14 mouse cellular contexts compared by ENCODE assay signal in the genomic region with DNA sequence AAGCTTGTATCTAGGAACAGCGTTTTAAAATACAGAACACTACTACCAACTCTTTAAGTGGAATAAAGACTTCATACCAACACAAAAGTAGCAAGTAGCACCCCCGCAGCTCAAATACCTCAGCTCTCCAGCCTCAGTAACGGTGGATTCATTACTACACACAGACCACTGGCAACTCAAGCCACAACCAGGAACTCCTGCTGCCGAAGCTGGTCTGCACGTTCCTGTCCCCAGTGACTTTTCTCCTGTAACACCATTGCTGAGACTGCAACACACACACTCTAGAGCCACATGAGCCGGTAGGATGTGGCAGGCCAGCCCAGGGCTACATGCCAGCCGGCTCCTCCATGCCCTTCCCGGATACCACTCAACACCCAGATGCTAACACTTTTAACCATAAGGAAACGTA. TPM values are rescaled to one million over a fixed set of nuclear protein-coding genes. Genes with fewer than 3 reads are reported as not detected.
DNase-seq lines count a peak whose midpoint lies in the region; ATAC-seq and TF ChIP-seq lines count a peak whose summit lies in the region.
"Had no signal": no experiment of that assay in that cellular context is flagged by ENCODE, and none has a peak within 500 bp of the region (broad histone marks: within the 10 kb centered on the region; RNA-seq: fewer than 3 reads in every experiment).

No protein-coding gene starts in this region.

- no peaks in the 10 kb centered on the region for H3K27me3 ChIP-seq in heart, embryonic 12.5 days (replicated peaks)
- H3K27me3 ChIP-seq in kidney, adult 2 months (replicated peaks; ENCODE audit: control insufficient read depth, insufficient read depth, low read length) = no peaks in the 10 kb centered on the region
- H3K27me3 ChIP-seq: hindbrain, embryonic 13.5 days had no signal

- 0 out of 2 replicates have a peak overlapping the region, but pooled peaks have one; percentile 19 for H3K9ac ChIP-seq in heart, embryonic 12.5 days
- H3K9ac ChIP-seq: hindbrain, embryonic 13.5 days had no signal

- 0 out of 2 replicates have a peak overlapping the region, but pooled peaks have one; percentile 12 for H3K4me3 ChIP-seq in heart, embryonic 12.5 days
- H3K4me3 ChIP-seq in kidney, adult 2 months (ENCODE audit: insufficient read depth, low read depth, low read length) = no peak overlapping the region
- H3K4me3 ChIP-seq: hindbrain, embryonic 13.5 days had no signal

- peak overlapping the region; percentile 43 for H3K4me2 ChIP-seq in heart, embryonic 12.5 days
- H3K4me2 ChIP-seq: hindbrain, embryonic 13.5 days had no signal

- H3K36me3 ChIP-seq in heart, embryonic 12.5 days = no peaks in the 10 kb centered on the region
- H3K36me3 ChIP-seq in kidney, adult 2 months (ENCODE audit: control insufficient read depth, insufficient read depth, low read length) = no peaks in the 10 kb centered on the region
- H3K36me3 ChIP-seq: hindbrain, embryonic 13.5 days had no signal

- 39% methylated on average over 9 of the region's 9 CpGs for WGBS in heart, embryonic 12.5 days
- WGBS in kidney, adult 2 months = 57% methylated on average over 9 of the region's 9 CpGs

- peaks cover 17% of the 10 kb centered on the region for H3K4me1 ChIP-seq in heart, embryonic 12.5 days (replicated peaks)
- H3K4me1 ChIP-seq in kidney, adult 2 months (ENCODE audit: control insufficient read depth, insufficient read depth, low read length) = no peaks in the 10 kb centered on the region
- H3K4me1 ChIP-seq: hindbrain, embryonic 13.5 days had no signal

- TF ChIP-seq CTCF in kidney, adult 2 months (conservative IDR thresholded peaks at IDR 0.05; ENCODE audit: insufficient read depth, insufficient read length, low read depth, low read length) = no peak

- peak; percentile 29 for DNase-seq in gastrocnemius, postnatal 14 days
- DNase-seq in gastrocnemius, adult 18-20 months (ENCODE audit: low spot score) = no peak
- DNase-seq in adipocyte (ENCODE audit: low spot score) (peak; percentile 28), liver (no peak)
- no peak for DNase-seq in kidney, adult 2 months
- DNase-seq in T-cell, adult 2 months (ENCODE audit: low spot score) = no peak
- DNase-seq: cerebellum, adult 9-10 months; kidney, postnatal 14 days had no signal

- TF ChIP-seq POLR2A in kidney, adult 2 months (IDR thresholded peaks at IDR 0.05; ENCODE audit: low read depth, low read length) = no peak

- H3K9me3 ChIP-seq in heart, embryonic 12.5 days (replicated peaks) = no peaks in the 10 kb centered on the region
- H3K9me3 ChIP-seq: hindbrain, embryonic 13.5 days had no signal

- peak overlapping the region; percentile 65 for H3K27ac ChIP-seq in heart, embryonic 12.5 days (ENCODE audit: poor library complexity, severe bottlenecking)
- H3K27ac ChIP-seq in kidney, adult 2 months (ENCODE audit: insufficient read depth, low read depth, low read length) = no peak overlapping the region
- H3K27ac ChIP-seq: hindbrain, embryonic 13.5 days had no signal

- peak; percentile 36; the same call in 1 of the 2 replicates for ATAC-seq in heart, embryonic 12.5 days (ENCODE audit: insufficient number of reproducible peaks, low FRiP score)
- peak; percentile 47 for ATAC-seq in megakaryocyte progenitor cell, adult 5-6 weeks (replicated peaks; ENCODE audit: poor library complexity)

- intact Hi-C loops in gastrocnemius, postnatal 14 days (cut with DNase I; ENCODE audit: low total_unique reads) = no loop called here

RNA-seq across cellular contexts. Expression of a gene that starts 20.0 kb away (rescaled TPM):
- total RNA-seq in gastrocnemius, postnatal 14 days (2021) = 100 to 1,000 TPM; 107 to 120 TPM
- 100 to 1,000 TPM in 1 of 2 experiments, 10 to 100 TPM in 1; 99.3 to 113 TPM for total RNA-seq in gastrocnemius, adult 18-20 months (2021)
- 331 and 337 TPM in 2 replicates for polyA plus RNA-seq in heart, embryonic 12.5 days (2016; fragmentation: Nextera tagmentation; extraction: Ambion mirVana)
- total RNA-seq in megakaryocyte progenitor cell, adult 5-6 weeks (2015) = 728 and 799 TPM in 2 replicates
- 665 and 1,023 TPM in 2 replicates for total RNA-seq in megakaryocyte progenitor cell, adult 5-6 weeks (2017)
- polyA plus RNA-seq in kidney, adult 2 months (2012; rRNA removed) = 7.2 and 10.4 TPM in 2 replicates

RNA-seq across cellular contexts. Expression of a gene that starts 46.9 kb away (rescaled TPM):
- not detected for total RNA-seq in gastrocnemius, postnatal 14 days (2021)
- not detected for total RNA-seq in gastrocnemius, adult 18-20 months (2021)
- not detected in 2 replicates for polyA plus RNA-seq in heart, embryonic 12.5 days (2016; fragmentation: Nextera tagmentation; extraction: Ambion mirVana)
- 1.0 TPM in 1 of 2 replicates, not detected in the other for total RNA-seq in megakaryocyte progenitor cell, adult 5-6 weeks (2015)
- total RNA-seq in megakaryocyte progenitor cell, adult 5-6 weeks (2017) = not detected in 2 replicates
- polyA plus RNA-seq in kidney, adult 2 months (2012; rRNA removed) = 0.19 and 0.23 TPM in 2 replicates
- total RNA-seq: midbrain, postnatal 0 days had no signal
- polyA plus RNA-seq: hindbrain, embryonic 13.5 days; liver, embryonic 16.5 days; stomach, embryonic 14.5 days had no signal

RNA-seq across cellular contexts. Expression of a gene that starts 47.0 kb away (rescaled TPM):
- total RNA-seq in gastrocnemius, postnatal 14 days (2021) = not detected
- not detected for total RNA-seq in gastrocnemius, adult 18-20 months (2021)
- polyA plus RNA-seq in heart, embryonic 12.5 days (2016; fragmentation: Nextera tagmentation; extraction: Ambion mirVana) = not detected in 2 replicates
- not detected in 2 replicates for total RNA-seq in megakaryocyte progenitor cell, adult 5-6 weeks (2015)
- not detected in 2 replicates for total RNA-seq in megakaryocyte progenitor cell, adult 5-6 weeks (2017)
- polyA plus RNA-seq in kidney, adult 2 months (2012; rRNA removed) = not detected in 2 replicates
- total RNA-seq: midbrain, postnatal 0 days had no signal
- polyA plus RNA-seq: hindbrain, embryonic 13.5 days; liver, embryonic 16.5 days; midbrain, postnatal 0 days; stomach, embryonic 14.5 days had no signal

Comparison
In these comparisons a context has a peak if more than half of its experiments do, and no peak if none do; other contexts are left out.
1. DNase-seq: peak in gastrocnemius, postnatal 14 days (single experiment) and adipocyte (single experiment); none in gastrocnemius, adult 18-20 months (single experiment), kidney, adult 2 months (single experiment), liver (single experiment) and T-cell, adult 2 months (single experiment).
2. RNA of a gene that starts 20.0 kb away (total RNA-seq): 665 to 1,023 TPM in megakaryocyte progenitor cell, adult 5-6 weeks; 107 to 120 TPM in gastrocnemius, postnatal 14 days and 99.3 to 113 TPM in gastrocnemius, adult 18-20 months; every median in the first group is over 4 times any median in the second.